Mouse (Mus musculus) kidney, adult 9 months (tissue): ENCODE measurements around the gene Sgms1.
"Not testable (repeated sequence)": the region's sequence is repeated elsewhere in the genome, so short reads cannot be mapped to it uniquely, and the experiment has no call there.

Experiments used
- DNase-seq: peaks from one replicate; pipeline ENCODE4 v3.0.0; 2022

The Sgms1 gene

GRCm38 (mm10) chr19:32173522-32174184 is 215.9 kb downstream of the Sgms1 start:
- no peak for DNase-seq

GRCm38 (mm10) chr19:32172511-32172981 is 217.0 kb downstream of the Sgms1 start:
- DNase-seq, result peak; percentile 38

DNA sequence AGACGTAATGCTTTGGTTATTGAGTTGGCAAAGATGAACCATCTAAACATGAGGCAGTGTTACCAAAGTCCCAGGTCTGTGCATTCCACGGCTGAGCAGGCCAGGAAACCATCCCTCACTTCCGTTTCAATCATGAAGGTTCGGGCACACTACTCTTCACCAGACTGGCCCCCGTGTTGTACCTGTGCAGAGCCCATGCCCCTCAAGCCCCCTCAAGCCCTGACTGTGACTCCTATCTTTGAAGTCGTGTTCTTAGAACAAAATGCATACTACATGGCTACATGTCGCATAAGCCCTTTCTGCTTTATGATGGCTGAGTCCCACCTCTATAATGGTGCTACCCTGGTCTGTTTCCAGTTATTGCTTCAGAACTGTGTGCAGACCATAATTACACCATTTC is 217.5 kb downstream of the Sgms1 start:
- no peak for DNase-seq

DNA sequence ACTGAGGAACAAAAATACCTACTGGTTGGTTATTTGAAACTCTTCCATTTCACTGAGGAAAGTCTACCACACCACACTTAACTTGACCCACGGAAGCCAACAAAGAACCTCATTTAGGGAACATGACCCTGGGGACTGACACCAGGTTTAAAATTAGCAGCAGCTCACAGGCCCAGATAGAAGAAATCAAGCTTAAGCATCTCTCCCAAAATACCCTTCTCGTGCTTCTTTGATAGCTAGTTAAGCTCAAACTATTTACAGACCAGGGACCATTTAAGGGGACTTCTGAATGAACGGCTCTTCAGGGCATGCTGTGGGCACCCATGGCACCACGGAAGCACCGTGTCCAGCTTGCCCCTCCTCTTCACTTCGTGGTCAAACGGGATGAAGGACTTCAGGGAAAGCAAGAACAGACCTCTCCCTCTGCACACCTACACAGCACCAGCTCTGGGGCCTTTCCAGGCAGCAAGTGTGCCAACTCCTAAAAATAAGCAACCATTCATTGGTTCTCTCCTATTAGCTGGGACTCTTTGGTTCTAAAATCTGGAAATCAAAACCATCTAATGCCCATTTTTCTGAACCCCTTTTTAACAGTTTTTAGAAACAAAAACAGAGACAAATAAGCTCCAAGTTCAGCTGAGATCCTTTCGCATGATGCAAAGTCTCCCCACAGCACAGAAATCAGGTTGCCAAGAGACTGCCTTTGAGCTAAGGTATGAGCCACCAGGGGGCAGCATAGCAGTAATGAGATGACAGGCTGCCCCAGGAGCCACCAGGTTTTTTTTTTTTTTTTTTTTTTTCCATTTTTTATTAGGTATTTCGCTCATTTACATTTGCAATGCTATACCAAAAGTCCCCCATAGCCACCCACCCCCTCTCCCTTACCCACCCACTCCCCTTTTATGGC is 219.6 kb downstream of the Sgms1 start:
- peak; percentile 89 for DNase-seq

DNA sequence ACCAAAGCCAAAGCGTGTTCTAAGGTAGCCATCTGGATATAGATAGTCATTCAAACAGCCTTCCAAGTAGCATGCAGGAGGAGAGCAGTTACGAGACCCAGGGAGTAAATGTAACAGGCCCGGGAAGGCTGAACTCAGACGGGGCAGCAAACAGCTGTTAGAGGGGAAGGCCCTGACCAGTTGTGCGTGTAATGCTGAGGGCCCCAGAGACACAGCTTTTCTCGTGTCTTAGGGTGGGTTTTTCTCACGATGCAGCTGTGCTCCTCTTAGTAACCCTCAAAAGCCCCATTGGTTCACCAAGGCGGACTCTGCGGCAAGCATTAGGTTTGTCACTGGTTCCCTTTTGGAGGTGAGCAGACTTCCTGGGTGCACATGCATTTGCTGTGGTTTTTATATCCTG is 221.5 kb downstream of the Sgms1 start:
- no peak for DNase-seq

DNA sequence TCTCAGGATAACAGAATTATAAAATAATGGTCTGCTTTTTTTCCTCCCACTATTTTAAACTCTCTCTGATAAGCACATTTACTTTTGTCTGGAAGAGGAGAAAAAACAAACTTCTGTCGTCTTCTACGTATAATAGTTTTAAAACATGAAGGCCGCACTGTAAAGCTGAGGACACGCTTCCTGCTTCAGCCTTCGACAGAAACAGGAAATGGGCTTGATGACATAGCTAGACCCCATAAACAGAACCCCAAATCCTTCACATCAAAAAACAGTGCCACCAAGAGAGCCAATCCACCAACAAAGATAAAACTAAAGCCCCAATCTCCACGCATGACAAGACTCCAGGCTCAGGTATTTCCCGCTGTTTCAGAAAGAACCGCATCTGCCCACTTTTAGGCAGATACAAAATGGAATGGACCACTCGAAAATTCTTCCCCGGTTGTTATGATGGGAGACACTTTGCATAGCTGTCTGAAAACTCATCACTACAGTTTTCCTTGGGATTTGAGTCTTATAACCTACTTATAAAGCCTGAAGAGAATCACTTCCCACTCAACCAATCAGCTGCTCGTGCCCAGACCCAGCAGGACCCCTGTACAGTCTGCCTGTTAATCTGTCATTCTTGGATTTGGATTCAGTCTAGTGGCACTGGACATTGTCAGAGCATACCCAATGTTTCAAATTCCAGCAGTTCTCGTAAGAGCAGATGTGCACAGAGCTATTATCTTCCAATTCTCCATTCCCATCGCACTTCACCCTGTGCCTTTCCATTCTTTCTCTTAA is 222.5 kb downstream of the Sgms1 start:
- DNase-seq, result no peak

DNA sequence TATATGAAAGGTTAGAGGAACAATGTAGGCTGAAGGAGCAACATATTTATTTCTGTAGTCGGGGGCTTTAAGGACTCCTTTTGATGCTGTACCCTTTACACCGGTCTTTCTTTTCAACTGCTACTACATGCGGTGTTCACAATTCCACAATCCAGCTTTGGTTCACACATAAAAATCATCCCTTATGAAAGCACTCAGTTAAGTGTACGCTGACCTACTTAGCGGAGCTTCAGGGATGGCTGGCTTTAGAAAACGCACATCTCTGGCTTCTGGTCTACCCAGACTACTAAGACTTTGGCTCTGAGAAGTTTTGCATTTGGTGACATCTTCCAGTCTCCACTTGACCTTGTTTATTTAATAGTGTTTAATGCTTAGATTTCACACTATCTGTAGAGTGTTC is 223.8 kb downstream of the Sgms1 start:
- DNase-seq, result no peak

GRCm38 (mm10) chr19:32164128-32164527 is 225.4 kb downstream of the Sgms1 start:
- no peak for DNase-seq

DNA sequence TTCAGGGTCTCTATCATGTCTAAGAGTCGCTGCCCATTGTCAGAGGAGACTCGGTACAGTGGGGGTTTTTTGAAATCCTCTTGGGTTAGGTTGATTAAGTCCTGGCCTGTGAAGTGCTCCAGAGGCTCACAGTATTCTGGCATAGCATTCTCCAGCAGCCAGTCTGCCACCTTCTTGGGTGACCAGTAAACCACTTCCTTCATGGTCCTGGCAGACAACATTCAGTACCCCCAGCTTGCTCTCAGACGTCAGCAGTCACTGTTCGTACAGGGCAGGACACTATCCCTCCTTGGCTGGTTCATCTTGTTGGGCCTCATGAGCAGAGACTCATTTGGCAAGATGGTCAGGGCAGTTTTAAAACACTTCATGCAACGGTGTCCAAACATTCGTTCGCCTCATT is 229.6 kb downstream of the Sgms1 start:
- DNase-seq, result no peak

DNA sequence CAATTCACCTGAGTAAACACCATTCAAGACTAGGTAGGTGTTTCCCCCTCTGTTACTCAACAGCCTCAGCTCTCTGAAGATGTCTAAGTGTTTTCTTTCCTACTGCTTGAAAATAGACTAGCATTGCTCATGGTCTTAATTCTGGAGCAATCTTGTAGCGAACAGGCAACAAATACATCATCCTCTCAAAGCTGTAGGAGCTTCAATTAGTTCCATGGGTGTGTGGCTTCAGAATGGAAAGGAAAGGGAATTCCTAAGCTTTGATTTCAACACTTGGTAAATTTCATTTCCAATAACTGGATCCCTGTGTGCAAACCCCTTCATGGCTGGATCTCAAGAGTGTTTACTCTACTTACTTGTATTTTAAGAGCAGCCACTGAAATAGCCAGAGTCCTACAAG is 230.3 kb downstream of the Sgms1 start:
- DNase-seq, result no peak

GRCm38 (mm10) chr19:32157045-32157444 is 232.5 kb downstream of the Sgms1 start:
- DNase-seq, result no peak

- no peak for DNase-seq
These were observed 237.0 kb downstream of the Sgms1 start for GRCm38 (mm10) chr19:32152529-32152928.

- no peak for DNase-seq
These were observed 240.8 kb downstream of the Sgms1 start for GRCm38 (mm10) chr19:32148710-32149109.

GRCm38 (mm10) chr19:32142383-32142782 is 247.1 kb downstream of the Sgms1 start:
- DNase-seq, result no peak

DNA sequence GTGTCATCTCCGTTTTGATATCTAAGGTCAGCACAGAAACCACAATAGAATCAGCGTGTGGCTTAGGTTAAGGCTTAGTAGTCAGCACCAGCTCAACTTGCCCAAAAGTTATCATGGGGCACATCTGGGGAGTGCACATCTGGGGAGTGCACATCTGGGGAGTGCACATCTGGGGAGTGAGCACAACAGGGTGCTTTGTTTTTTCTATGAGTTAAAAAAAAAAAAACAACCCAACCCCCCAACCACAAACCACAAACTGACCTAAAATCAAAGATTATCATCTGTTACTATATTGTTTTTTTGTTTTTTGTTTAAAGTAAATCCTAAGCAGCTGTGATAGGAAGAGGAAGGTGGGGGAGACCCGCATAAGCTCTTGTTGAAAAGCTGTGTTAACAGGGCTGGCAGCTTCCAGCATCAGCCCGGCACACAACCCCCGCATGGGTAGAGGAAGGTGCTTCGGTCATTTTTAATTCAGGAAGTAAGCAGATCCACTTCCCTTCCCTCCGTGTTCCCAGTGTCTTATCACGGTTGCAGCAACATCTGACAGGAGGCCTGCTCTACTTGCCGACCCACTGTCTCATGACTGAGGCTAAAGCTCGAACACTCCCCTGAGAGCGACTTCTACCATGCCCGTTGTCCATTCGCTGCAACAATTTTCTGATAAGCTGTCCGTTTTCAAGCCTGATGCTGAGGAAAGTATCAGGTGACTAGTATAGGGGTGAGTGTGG is 251.0 kb downstream of the Sgms1 start:
- DNase-seq, result no peak

DNA sequence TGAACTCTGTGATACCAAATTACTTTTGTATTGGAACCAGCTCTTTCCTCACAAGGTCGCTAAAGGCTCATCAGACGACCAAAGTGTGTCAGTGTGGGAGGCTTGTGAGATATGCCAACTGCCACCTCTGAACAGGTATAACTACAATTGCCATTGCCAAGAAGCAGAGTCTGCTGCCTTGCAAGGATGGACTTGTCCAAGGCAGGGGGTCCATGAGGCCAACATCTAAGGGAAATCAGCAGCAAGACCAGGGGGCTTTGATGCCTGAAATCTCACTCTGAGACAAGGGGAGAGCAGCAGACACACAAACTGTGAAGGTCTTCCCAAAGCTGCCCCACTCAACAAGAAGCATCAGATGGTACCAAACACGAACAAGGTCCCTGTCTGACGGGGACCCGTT is 251.6 kb downstream of the Sgms1 start:
- DNase-seq, result no peak

DNA sequence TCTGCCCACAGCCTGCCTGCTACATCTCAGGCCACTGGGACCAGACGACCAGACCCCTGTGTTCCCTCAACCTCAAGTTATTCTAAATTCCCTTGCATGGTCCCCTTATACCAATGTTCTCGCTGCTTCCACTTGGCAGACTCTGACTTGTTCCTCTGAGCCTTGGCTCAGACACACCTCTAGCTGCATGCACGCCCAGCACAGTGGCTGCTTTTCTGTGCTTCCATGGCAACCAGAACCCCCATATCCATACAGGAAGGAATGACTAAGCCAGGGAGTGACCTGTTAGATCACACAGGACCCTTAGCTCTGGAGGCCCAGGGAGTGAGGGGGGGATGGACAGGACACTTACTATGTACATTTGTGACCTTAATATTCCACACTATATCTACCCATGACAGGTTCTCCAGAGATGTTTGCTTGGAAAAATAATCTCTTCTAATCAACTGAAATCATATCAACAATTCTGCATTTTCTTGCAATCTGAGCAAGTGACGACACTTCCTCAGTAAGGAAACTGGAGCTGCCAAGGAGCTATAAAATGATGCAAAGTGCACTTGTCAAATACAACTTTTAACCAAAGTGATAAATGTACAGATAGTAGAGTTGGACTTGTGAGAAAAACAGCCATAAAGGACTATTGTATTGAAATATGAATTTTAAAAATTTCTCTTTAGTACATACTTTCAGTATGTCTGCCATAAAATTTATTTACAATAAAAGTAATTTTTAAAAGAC is 252.5 kb downstream of the Sgms1 start:
- DNase-seq, result no peak

GRCm38 (mm10) chr19:32131707-32132488 is 257.6 kb downstream of the Sgms1 start:
- DNase-seq, result not testable (repeated sequence)

GRCm38 (mm10) chr19:32129281-32129680 is 260.2 kb downstream of the Sgms1 start:
- DNase-seq, result no peak

- DNase-seq, result peak; percentile 30
These were observed 262.2 kb downstream of the Sgms1 start for GRCm38 (mm10) chr19:32127180-32127850.
